ENCODE assay signal across 8 mouse cellular contexts in genomic region chr3:134828875-134829530, GRCm38 (mm10). TPM values are rescaled to one million over a fixed set of nuclear protein-coding genes. Genes with fewer than 3 reads are reported as not detected.
DNase-seq lines count a peak whose midpoint lies in the region; ATAC-seq and TF ChIP-seq lines count a peak whose summit lies in the region.

Tacr3 (plus strand) TSS chr3:134829007.

- peak within 1 kb of the TSS; percentile 32 for H3K4me3 ChIP-seq in lung, embryonic 14.5 days (ENCODE audit: low read depth, low read length)
- H3K4me3 ChIP-seq in forebrain, postnatal 0 days (ENCODE audit: low read depth, low read length): peak within 1 kb of the TSS; percentile 50
- peak within 1 kb of the TSS; percentile 53 for H3K4me3 ChIP-seq in limb, embryonic 13.5 days

- no peak for TF ChIP-seq CTCF in lung, embryonic 14.5 days (IDR thresholded peaks at IDR 0.05; ENCODE audit: low read depth)
- TF ChIP-seq CTCF in forebrain, postnatal 0 days (IDR thresholded peaks at IDR 0.05; ENCODE audit: low read depth): no peak

- DNase-seq in adrenal gland, postnatal 10 days: peak; percentile 5
- no peak for DNase-seq in adrenal gland, adult 18-20 months (ENCODE audit: low spot score in 2 of 2)
- peak; percentile 39 for DNase-seq in lung, embryonic 14.5 days
- no peak for DNase-seq in lung, adult 18-20 months
- DNase-seq in forebrain, postnatal 0 days: no peak
- peak; percentile 0 for DNase-seq in ovary, postnatal 14 days (ENCODE audit: low spot score)
- no peak for DNase-seq in spleen, adult 12 weeks (ENCODE audit: low spot score)

- no peaks in the 10 kb centered on the region for H3K9me3 ChIP-seq in lung, embryonic 14.5 days (ENCODE audit: low read depth, low read length)
- H3K9me3 ChIP-seq in forebrain, postnatal 0 days (ENCODE audit: low read length): no peaks in the 10 kb centered on the region
- no peaks in the 10 kb centered on the region for H3K9me3 ChIP-seq in limb, embryonic 13.5 days

- no peak within 1 kb of the TSS for H3K27ac ChIP-seq in lung, embryonic 14.5 days (ENCODE audit: low read depth)
- H3K27ac ChIP-seq in forebrain, postnatal 0 days (ENCODE audit: low read depth, low read length): no peak within 1 kb of the TSS
- H3K27ac ChIP-seq in limb, embryonic 13.5 days: no peak within 1 kb of the TSS

- peaks cover 15% of the 10 kb centered on the region; the same call in 1 of the 2 replicates for H3K27me3 ChIP-seq in lung, embryonic 14.5 days (ENCODE audit: insufficient read depth, low read length)
- H3K27me3 ChIP-seq in forebrain, postnatal 0 days (ENCODE audit: insufficient read depth, low read length): no peaks in the 10 kb centered on the region
- H3K27me3 ChIP-seq in limb, embryonic 13.5 days: peaks cover 19% of the 10 kb centered on the region

- peak; percentile 80 for ATAC-seq in lung, embryonic 14.5 days (ENCODE audit: insufficient read depth)
- peak; percentile 70 for ATAC-seq in forebrain, postnatal 0 days
- peak; percentile 57; the same call in 1 of the 2 replicates for ATAC-seq in limb, embryonic 13.5 days (ENCODE audit: low FRiP score, low read depth)

- H3K9ac ChIP-seq in lung, embryonic 14.5 days: 0 out of 2 replicates have a peak within 1 kb of the TSS, but pooled peaks have one; percentile 20
- H3K9ac ChIP-seq in forebrain, postnatal 0 days: peak within 1 kb of the TSS; percentile 41
- H3K9ac ChIP-seq in limb, embryonic 13.5 days: peak within 1 kb of the TSS; percentile 51

- WGBS in lung, embryonic 14.5 days: under 1% methylated on average over 36 of the region's 36 CpGs
- WGBS in forebrain, postnatal 0 days: 3% methylated on average over 36 of the region's 36 CpGs
- WGBS in limb, embryonic 13.5 days: 1% methylated on average over 36 of the region's 36 CpGs

- peak within 1 kb of the TSS; percentile 68 for H3K4me2 ChIP-seq in lung, embryonic 14.5 days
- H3K4me2 ChIP-seq in forebrain, postnatal 0 days (ENCODE audit: low read depth): peak within 1 kb of the TSS; percentile 91
- H3K4me2 ChIP-seq in limb, embryonic 13.5 days (replicated peaks): peak within 1 kb of the TSS; percentile 95

- H3K4me1 ChIP-seq in lung, embryonic 14.5 days (ENCODE audit: insufficient read depth): no peaks in the 10 kb centered on the region
- no peaks in the 10 kb centered on the region for H3K4me1 ChIP-seq in forebrain, postnatal 0 days (ENCODE audit: insufficient read depth)
- peaks cover 7% of the 10 kb centered on the region; the same call in 1 of the 2 replicates for H3K4me1 ChIP-seq in limb, embryonic 13.5 days

- H3K36me3 ChIP-seq in lung, embryonic 14.5 days (ENCODE audit: insufficient read depth): no peaks in the 10 kb centered on the region
- no peaks in the 10 kb centered on the region for H3K36me3 ChIP-seq in forebrain, postnatal 0 days (ENCODE audit: insufficient read depth)
- H3K36me3 ChIP-seq in limb, embryonic 13.5 days: no peaks in the 10 kb centered on the region

RNA-seq across cellular contexts. Expression of gene Tacr3, which starts in this region (rescaled TPM):
- not detected for total RNA-seq in adrenal gland, postnatal 10 days (2021)
- not detected for total RNA-seq in adrenal gland, adult 18-20 months (2021)
- polyA plus RNA-seq in lung, embryonic 14.5 days (2014; fragmentation: Nextera tagmentation; extraction: Ambion mirVana): 0.08 TPM in 1 of 2 replicates, not detected in the other
- total RNA-seq in forebrain, postnatal 0 days (2014; rRNA removed): 2.4 and 2.9 TPM in 2 replicates
- 2.0 and 3.4 TPM in 2 replicates for polyA plus RNA-seq in forebrain, postnatal 0 days (2015; fragmentation: Nextera tagmentation; extraction: Ambion mirVana)
- polyA plus RNA-seq in limb, embryonic 13.5 days (2015; fragmentation: Nextera tagmentation; extraction: Ambion mirVana): 0.24 and 0.51 TPM in 2 replicates

Comparison
In these comparisons a context has a peak if more than half of its experiments do, and no peak if none do; other contexts are left out.
1. Peak in DNase-seq in adrenal gland, postnatal 10 days; RNA of the gene not detected or under 1 TPM.
2. Peak in DNase-seq, ATAC-seq, H3K4me3 ChIP-seq, H3K9ac ChIP-seq and H3K4me2 ChIP-seq in lung, embryonic 14.5 days; RNA of the gene not detected or under 1 TPM.
3. Peak in ATAC-seq, H3K4me3 ChIP-seq, H3K9ac ChIP-seq and H3K4me2 ChIP-seq in limb, embryonic 13.5 days; RNA of the gene not detected or under 1 TPM.